Mouse (Mus musculus): ENCODE results near the gene Syt1. TPM values are rescaled to one million over a fixed set of nuclear protein-coding genes. Genes with fewer than 3 reads are reported as not detected.

Gene Syt1
- polyA plus RNA-seq, 2 experiments: 0.84 to 1.1 TPM

DNA sequence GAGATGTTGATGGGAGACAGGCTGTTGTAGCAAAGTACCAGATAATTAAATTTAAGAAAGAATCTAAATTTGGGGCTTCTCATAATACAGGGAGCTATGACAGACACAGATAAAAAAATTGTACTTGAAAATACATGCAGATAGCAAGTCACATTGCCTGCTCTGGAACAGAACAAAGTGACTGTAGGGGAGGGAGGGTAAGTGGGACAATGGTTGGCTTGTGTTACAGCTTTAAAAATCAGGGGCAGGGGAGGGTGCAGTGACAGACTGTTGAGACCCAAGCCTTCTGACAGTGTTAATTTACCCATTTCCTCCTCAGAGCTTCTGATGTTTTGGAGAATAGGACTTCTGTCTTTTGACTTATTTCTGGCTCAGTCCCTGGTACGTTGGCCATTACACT is 126.3 kb downstream of the Syt1 start:
- DNase-seq (ENCODE audit: low spot score) (no peak), ATAC-seq (ENCODE audit: low FRiP score, low read depth) (no peak)
- WGBS: 77% methylated on average over 1 of the region's 1 CpGs
- Histone ChIP-seq H3K4me3 (replicated peaks; ENCODE audit: low read length) (no peak overlapping the region), H3K36me3 (ENCODE audit: control insufficient read depth, insufficient read depth, low read length) (no peaks in the 10 kb centered on the region), H3K27ac (replicated peaks; ENCODE audit: low read depth, low read length) (no peak overlapping the region), H3K27me3 (ENCODE audit: control insufficient read depth, insufficient read depth, low read length) (no peaks in the 10 kb centered on the region), H3K4me1 (ENCODE audit: control insufficient read depth, insufficient read depth, low read length) (no peaks in the 10 kb centered on the region), H3K4me2 (replicated peaks; ENCODE audit: low read depth, low read length, severe bottlenecking) (no peak overlapping the region), H3K9ac (ENCODE audit: low read depth, low read length, severe bottlenecking) (no peak overlapping the region), H3K9me3 (ENCODE audit: control insufficient read depth, low read length) (no peaks in the 10 kb centered on the region)
- no peak for TF ChIP-seq POLR2A (IDR thresholded peaks at IDR 0.05; ENCODE audit: borderline replicate concordance, extremely low read depth, insufficient read depth, insufficient read length)

DNA sequence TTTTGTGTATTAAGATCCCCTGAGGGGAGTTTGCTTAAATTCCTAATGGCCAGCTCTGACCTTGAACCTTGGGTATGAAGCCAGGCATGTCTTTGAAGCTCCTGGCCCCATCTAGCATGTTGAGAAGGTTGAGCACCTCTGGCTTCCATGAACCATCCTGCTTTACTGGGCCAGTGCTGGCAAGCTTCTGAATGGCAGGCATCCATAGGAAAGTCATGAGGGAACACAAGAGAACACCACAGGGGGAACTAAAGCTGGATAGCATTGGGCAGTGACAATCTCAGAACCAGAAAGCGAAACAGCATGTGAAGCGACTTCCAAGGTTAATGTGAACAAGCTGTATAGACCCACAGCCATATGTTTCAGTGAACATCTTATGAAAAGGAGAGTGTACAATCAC is 130.4 kb downstream of the Syt1 start:
- H3K27me3 ChIP-seq (ENCODE audit: control insufficient read depth, insufficient read depth, low read length): no peaks in the 10 kb centered on the region
- DNase-seq (ENCODE audit: low spot score) (no peak), ATAC-seq (ENCODE audit: low FRiP score, low read depth) (no peak)
- no peaks in the 10 kb centered on the region for H3K9me3 ChIP-seq (ENCODE audit: control insufficient read depth, low read length)
- H3K4me1 ChIP-seq (ENCODE audit: control insufficient read depth, insufficient read depth, low read length): no peaks in the 10 kb centered on the region
- TF ChIP-seq POLR2A (IDR thresholded peaks at IDR 0.05; ENCODE audit: borderline replicate concordance, extremely low read depth, insufficient read depth, insufficient read length): no peak
- no peaks in the 10 kb centered on the region for H3K36me3 ChIP-seq (ENCODE audit: control insufficient read depth, insufficient read depth, low read length)
- H3K4me3 ChIP-seq (replicated peaks; ENCODE audit: low read length): no peak overlapping the region
- no peak overlapping the region for H3K4me2 ChIP-seq (replicated peaks; ENCODE audit: low read depth, low read length, severe bottlenecking)
- no peak overlapping the region for H3K9ac ChIP-seq (ENCODE audit: low read depth, low read length, severe bottlenecking)
- no peak overlapping the region for H3K27ac ChIP-seq (replicated peaks; ENCODE audit: low read depth, low read length)
- 85% methylated on average over 2 of the region's 2 CpGs for WGBS

DNA sequence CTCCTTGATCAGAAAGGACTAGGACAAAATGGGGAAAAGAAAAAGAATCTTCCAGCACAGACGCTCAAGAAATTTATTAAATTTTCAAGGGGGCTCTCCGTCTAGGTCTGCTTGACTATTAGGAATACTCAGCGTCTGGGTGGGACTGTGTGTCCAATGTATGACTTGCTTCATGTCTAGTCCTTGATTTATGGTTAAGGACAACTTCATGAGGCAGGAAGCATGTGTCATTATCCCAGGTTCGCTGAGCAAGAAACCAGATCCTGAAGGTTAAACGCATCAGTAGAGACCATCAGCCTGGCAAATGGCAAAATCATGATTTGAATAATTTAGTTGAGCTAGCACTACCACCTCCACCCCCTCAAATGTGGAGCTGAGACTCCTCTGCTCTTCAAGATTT is 135.1 kb downstream of the Syt1 start:
- TF ChIP-seq POLR2A (IDR thresholded peaks at IDR 0.05; ENCODE audit: borderline replicate concordance, extremely low read depth, insufficient read depth, insufficient read length): no peak
- ATAC-seq (ENCODE audit: low FRiP score, low read depth) (no peak), DNase-seq (ENCODE audit: low spot score) (no peak)
- no peaks in the 10 kb centered on the region for H3K4me1 ChIP-seq (ENCODE audit: control insufficient read depth, insufficient read depth, low read length)
- no peak overlapping the region for H3K4me3 ChIP-seq (replicated peaks; ENCODE audit: low read length)
- no peak overlapping the region for H3K4me2 ChIP-seq (replicated peaks; ENCODE audit: low read depth, low read length, severe bottlenecking)
- 80% methylated on average over 5 of the region's 5 CpGs for WGBS
- H3K9ac ChIP-seq (ENCODE audit: low read depth, low read length, severe bottlenecking): no peak overlapping the region
- H3K9me3 ChIP-seq (ENCODE audit: control insufficient read depth, low read length): no peaks in the 10 kb centered on the region
- no peaks in the 10 kb centered on the region for H3K36me3 ChIP-seq (ENCODE audit: control insufficient read depth, insufficient read depth, low read length)
- no peak overlapping the region for H3K27ac ChIP-seq (replicated peaks; ENCODE audit: low read depth, low read length)
- H3K27me3 ChIP-seq (ENCODE audit: control insufficient read depth, insufficient read depth, low read length): no peaks in the 10 kb centered on the region

GRCm38 (mm10) chr10:108874687-108875086 is 136.1 kb downstream of the Syt1 start:
- no peaks in the 10 kb centered on the region for H3K36me3 ChIP-seq (ENCODE audit: control insufficient read depth, insufficient read depth, low read length)
- no peak for ATAC-seq (ENCODE audit: low FRiP score, low read depth)
- no peak for TF ChIP-seq POLR2A (IDR thresholded peaks at IDR 0.05; ENCODE audit: borderline replicate concordance, extremely low read depth, insufficient read depth, insufficient read length)
- H3K27ac ChIP-seq (replicated peaks; ENCODE audit: low read depth, low read length): no peak overlapping the region
- no peaks in the 10 kb centered on the region for H3K9me3 ChIP-seq (ENCODE audit: control insufficient read depth, low read length)
- WGBS: 73% methylated on average over 4 of the region's 4 CpGs
- no peak overlapping the region for H3K4me3 ChIP-seq (replicated peaks; ENCODE audit: low read length)
- no peaks in the 10 kb centered on the region for H3K27me3 ChIP-seq (ENCODE audit: control insufficient read depth, insufficient read depth, low read length)
- H3K4me1 ChIP-seq (ENCODE audit: control insufficient read depth, insufficient read depth, low read length): no peaks in the 10 kb centered on the region
- H3K4me2 ChIP-seq (replicated peaks; ENCODE audit: low read depth, low read length, severe bottlenecking): no peak overlapping the region
- no peak for DNase-seq (ENCODE audit: low spot score)
- H3K9ac ChIP-seq (ENCODE audit: low read depth, low read length, severe bottlenecking): no peak overlapping the region

DNA sequence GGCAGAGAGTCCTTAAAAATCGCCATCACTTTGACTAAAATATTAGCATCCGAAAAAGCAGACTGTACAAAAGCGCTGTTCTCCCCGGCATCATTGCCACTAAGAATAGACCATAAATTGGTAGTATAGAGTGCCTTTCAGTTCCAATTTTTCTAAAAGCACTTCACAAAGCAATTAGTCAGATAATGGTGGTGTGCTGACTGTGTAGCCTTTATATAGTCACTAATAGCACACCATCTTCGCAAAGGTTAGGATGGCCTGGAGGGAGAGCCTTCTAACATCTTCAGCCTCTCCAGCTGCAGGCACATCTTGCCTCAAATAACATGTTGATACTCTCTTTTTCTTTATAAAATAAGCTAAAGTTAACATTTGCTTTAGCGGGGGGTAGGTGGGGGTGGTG is 138.4 kb downstream of the Syt1 start:
- Histone ChIP-seq H3K36me3 (ENCODE audit: control insufficient read depth, insufficient read depth, low read length) (no peaks in the 10 kb centered on the region), H3K27me3 (ENCODE audit: control insufficient read depth, insufficient read depth, low read length) (no peaks in the 10 kb centered on the region), H3K9me3 (ENCODE audit: control insufficient read depth, low read length) (no peaks in the 10 kb centered on the region), H3K4me1 (ENCODE audit: control insufficient read depth, insufficient read depth, low read length) (no peaks in the 10 kb centered on the region), H3K9ac (ENCODE audit: low read depth, low read length, severe bottlenecking) (no peak overlapping the region), H3K4me2 (replicated peaks; ENCODE audit: low read depth, low read length, severe bottlenecking) (no peak overlapping the region), H3K4me3 (replicated peaks; ENCODE audit: low read length) (no peak overlapping the region), H3K27ac (replicated peaks; ENCODE audit: low read depth, low read length) (no peak overlapping the region)
- ATAC-seq (ENCODE audit: low FRiP score, low read depth): no peak
- WGBS: 93% methylated on average over 6 of the region's 6 CpGs
- no peak for TF ChIP-seq POLR2A (IDR thresholded peaks at IDR 0.05; ENCODE audit: borderline replicate concordance, extremely low read depth, insufficient read depth, insufficient read length)
- no peak for DNase-seq (ENCODE audit: low spot score)

DNA sequence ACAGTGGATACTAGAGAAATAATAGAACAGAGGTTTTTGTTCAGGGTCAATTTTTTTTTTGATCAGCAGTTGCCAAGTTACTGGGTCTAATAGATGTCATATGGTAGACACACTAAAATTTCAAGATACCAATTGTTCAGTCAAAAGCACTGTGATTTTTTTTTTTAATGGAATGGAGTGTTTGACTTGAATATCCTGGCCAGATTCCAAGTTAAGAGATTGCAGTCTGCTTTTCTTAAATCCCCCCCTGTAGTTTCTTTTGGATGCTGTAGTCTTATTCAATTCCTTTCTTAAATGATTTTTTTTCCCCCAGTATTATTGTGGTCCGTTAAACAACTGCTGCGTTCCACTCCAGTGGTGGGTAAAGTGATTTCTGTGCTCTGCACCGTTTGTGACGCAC is 140.2 kb downstream of the Syt1 start:
- ATAC-seq (ENCODE audit: low FRiP score, low read depth): no peak
- H3K4me3 ChIP-seq (replicated peaks; ENCODE audit: low read length): no peak overlapping the region
- H3K27me3 ChIP-seq (ENCODE audit: control insufficient read depth, insufficient read depth, low read length): no peaks in the 10 kb centered on the region
- no peaks in the 10 kb centered on the region for H3K36me3 ChIP-seq (ENCODE audit: control insufficient read depth, insufficient read depth, low read length)
- no peaks in the 10 kb centered on the region for H3K9me3 ChIP-seq (ENCODE audit: control insufficient read depth, low read length)
- peak; percentile 25 for DNase-seq (ENCODE audit: low spot score)
- H3K27ac ChIP-seq (replicated peaks; ENCODE audit: low read depth, low read length): no peak overlapping the region
- TF ChIP-seq POLR2A (IDR thresholded peaks at IDR 0.05; ENCODE audit: borderline replicate concordance, extremely low read depth, insufficient read depth, insufficient read length): no peak
- no peak overlapping the region for H3K4me2 ChIP-seq (replicated peaks; ENCODE audit: low read depth, low read length, severe bottlenecking)
- 54% methylated on average over 4 of the region's 4 CpGs for WGBS
- no peak overlapping the region for H3K9ac ChIP-seq (ENCODE audit: low read depth, low read length, severe bottlenecking)
- no peaks in the 10 kb centered on the region for H3K4me1 ChIP-seq (ENCODE audit: control insufficient read depth, insufficient read depth, low read length)
